Mouse (Mus musculus): ENCODE results near the gene Pcnx.

DNA sequence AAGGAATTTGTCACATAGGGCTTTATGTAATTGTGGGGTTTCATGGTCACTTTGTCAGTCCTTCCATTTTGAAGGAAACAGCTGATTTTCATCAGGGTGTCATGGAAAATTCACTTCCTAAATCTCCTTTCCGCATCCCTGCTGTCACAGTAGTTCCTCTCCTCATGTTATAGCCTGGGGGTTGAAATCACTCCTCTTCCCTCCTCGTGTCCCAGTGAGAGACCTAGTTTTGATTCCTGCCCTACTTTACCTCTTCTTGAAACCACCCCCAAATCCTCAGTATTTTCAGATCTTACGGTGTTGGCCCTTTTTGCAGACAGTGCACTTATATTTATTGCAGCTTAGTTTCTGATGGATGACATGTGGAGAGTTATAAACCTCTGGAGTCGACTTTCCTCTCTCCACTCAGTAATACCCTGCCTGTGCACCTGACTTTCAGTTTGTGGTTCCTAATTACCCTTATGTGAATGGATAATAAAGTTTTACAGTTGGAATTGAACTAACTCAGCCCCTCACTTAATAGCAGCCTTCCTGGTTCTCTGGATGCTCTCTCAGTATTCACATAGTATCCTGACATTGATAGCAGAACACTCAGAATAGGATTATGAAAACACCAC, 48.0 kb downstream of the Pcnx start:
- TF ChIP-seq CTCF (IDR thresholded peaks at IDR 0.05; ENCODE audit: extremely low read depth, insufficient read length, insufficient replicate concordance, low read depth, low read length) (no peak), POLR2A (IDR thresholded peaks at IDR 0.05; ENCODE audit: low read depth, low read length) (no peak)
